Mouse (Mus musculus): ENCODE measurements around the gene Vcp.

GRCm38 (mm10) chr4:42955200-42955599, 45.1 kb downstream of the Vcp start:
- TF ChIP-seq EP300 (IDR thresholded peaks at IDR 0.05) = no peak
- no peak for TF ChIP-seq CTCF (IDR thresholded peaks at IDR 0.05)

Data from lung, postnatal 0 days (tissue).